ENCODE assay signal across 8 mouse cellular contexts in the genomic region with DNA sequence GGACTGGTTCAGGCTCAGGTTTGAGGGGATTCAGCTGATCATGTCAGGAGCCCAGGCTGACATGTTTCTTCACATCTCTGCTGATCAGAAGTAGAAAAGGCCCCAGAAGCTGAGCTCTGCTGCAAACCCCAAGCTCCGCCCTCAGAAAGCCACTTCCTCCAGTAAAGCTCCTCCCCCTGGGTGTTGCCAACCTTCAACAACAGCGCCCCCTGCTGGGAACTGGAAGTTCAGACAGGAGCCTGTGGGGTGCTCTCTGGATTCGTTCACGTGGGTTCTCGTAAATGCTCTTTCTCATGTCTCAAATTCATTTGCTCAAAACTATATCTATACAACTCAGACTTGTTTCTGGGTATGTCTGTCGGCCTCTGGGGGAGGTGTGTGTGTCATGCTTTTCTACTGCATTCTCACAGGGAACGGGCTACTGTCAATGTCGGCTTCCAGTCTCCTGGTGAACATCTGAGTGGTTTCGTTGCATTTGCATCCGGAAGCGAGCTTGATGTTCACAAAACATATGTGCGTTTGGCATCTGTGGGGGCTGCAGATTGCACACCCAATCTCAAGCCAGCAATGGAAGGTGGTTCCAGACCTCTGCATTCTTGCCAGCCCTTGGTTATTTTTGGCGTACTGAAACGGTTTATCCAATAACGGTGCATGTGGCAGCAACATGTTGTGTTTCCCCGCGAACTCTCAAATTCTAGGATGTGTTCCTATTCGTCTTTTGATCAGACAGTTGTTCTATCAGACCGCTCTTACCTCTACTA.
DNase-seq lines count a peak whose midpoint lies in the region; ATAC-seq lines count a peak whose summit lies in the region.

No protein-coding gene starts in this region.

- intact Hi-C loops in left cerebral cortex, postnatal 14 days (cut with DNase I), result no loop called here

- no peak for ATAC-seq in CD4-positive, CD25-positive, alpha-beta regulatory T cell, adult 4 months
- ATAC-seq in megakaryocyte progenitor cell, adult 5-6 weeks (replicated peaks; ENCODE audit: poor library complexity), result no peak

- DNase-seq in CD4-positive, CD25-positive, alpha-beta regulatory T cell, adult 2 months (ENCODE audit: low read depth, low spot score), result peak; percentile 37
- DNase-seq in layer of hippocampus, adult 11-12 months (ENCODE audit: low spot score), result peak; percentile 40
- no peak for DNase-seq in layer of hippocampus, adult 9-10 months (ENCODE audit: low spot score)
- DNase-seq in embryo, embryonic 11.5 days (ENCODE audit: low read depth, low spot score), result peak; percentile 36
- peak; percentile 61 to 62 for DNase-seq in left cerebral cortex, postnatal 14 days (ENCODE audit: low spot score in 2 of 2)
- peak; percentile 45 for DNase-seq in right cerebral cortex, postnatal 25 days
